Mouse (Mus musculus) liver, adult 2 months (tissue): ENCODE data around the gene Fbln2. TPM values are rescaled to one million over a fixed set of nuclear protein-coding genes. Genes with fewer than 3 reads are reported as not detected.

Source experiments
- DNase-seq: peaks from one replicate; pipeline ENCODE4 v3.0.0-alpha.2; 2011; ENCODE audit warnings: low read depth, low spot score; ENCODE audit errors: extremely low read depth
- H3K27ac ChIP-seq: fragments of 200-500 bp; replicated peaks from 2 replicates; pipeline ENCODE4 v1.5.1; 2012; ENCODE audit warnings: low read depth, mild to moderate bottlenecking, control low read depth, inconsistent platforms, low read length; ENCODE audit not compliant: insufficient read depth
- H3K27me3 ChIP-seq: fragments of 200-500 bp; 2 replicates; pipeline ENCODE4 v1.6.1; 2012; ENCODE audit warnings: mild to moderate bottlenecking, moderate library complexity, low read length, inconsistent platforms; ENCODE audit not compliant: control insufficient read depth, insufficient read depth
- H3K36me3 ChIP-seq: fragments of 200-500 bp; 2 replicates; pipeline ENCODE4 v1.6.1; 2012; ENCODE audit warnings: low read length, inconsistent platforms; ENCODE audit not compliant: control insufficient read depth, insufficient read depth
- H3K4me1 ChIP-seq: fragments of 200-500 bp; 2 replicates; pipeline ENCODE4 v1.6.1; 2011; ENCODE audit warnings: low read length; ENCODE audit not compliant: control insufficient read depth, insufficient read depth
- H3K4me3 ChIP-seq: fragments of 200-500 bp; 2 replicates; pipeline ENCODE4 v1.5.1; 2011; ENCODE audit warnings: low read depth, mild to moderate bottlenecking, control low read depth, low read length, moderate library complexity; ENCODE audit not compliant: insufficient read depth
- H3K79me2 ChIP-seq: fragments of 200-500 bp; 2 replicates; pipeline ENCODE4 v1.6.1; 2012; ENCODE audit warnings: inconsistent platforms, mild to moderate bottlenecking, low read length, moderate library complexity; ENCODE audit not compliant: control insufficient read depth, insufficient read depth
- H3K9ac ChIP-seq: fragments of 200-500 bp; 2 replicates; pipeline ENCODE4 v1.6.1; 2012; ENCODE audit warnings: low read depth, mild to moderate bottlenecking, control low read depth, inconsistent platforms, low read length
- CTCF ChIP-seq: fragments of 200-500 bp; IDR thresholded peaks from 2 replicates; pipeline ENCODE4 v1.5.1; 2011; ENCODE audit warnings: low read depth, low read length, control low read depth
- POLR2A ChIP-seq: fragments of 200-500 bp; IDR thresholded peaks from 2 replicates; pipeline ENCODE4 v1.6.1; 2011; ENCODE audit warnings: low read length, control low read depth; ENCODE audit not compliant: insufficient read depth; ENCODE audit errors: extremely low read depth
- WGBS: fragments of 180-500 bp; shearing (Covaris S2); methylation state at CpG from one replicate; pipeline ENCODE4 v1.1.7; 2018; 5-methylcytosine and 5-hydroxymethylcytosine counted together
- polyA plus RNA-seq: library from polyadenylated mRNA; depleted of rRNA; stranded (reverse); fragments of >200 nt; gene quantifications from 2 replicates; pipeline ENCODE4 v1.2.3, GENCODE M21; 2012
- total RNA-seq: library from RNA; depleted of rRNA; stranded (reverse); fragments of >200 nt; gene quantifications from 2 replicates; pipeline ENCODE4 v1.2.3, GENCODE M21; 2014

Fbln2 gene
- total and polyA plus RNA-seq, 2 experiments = 1.4 to 3.5 TPM

DNA sequence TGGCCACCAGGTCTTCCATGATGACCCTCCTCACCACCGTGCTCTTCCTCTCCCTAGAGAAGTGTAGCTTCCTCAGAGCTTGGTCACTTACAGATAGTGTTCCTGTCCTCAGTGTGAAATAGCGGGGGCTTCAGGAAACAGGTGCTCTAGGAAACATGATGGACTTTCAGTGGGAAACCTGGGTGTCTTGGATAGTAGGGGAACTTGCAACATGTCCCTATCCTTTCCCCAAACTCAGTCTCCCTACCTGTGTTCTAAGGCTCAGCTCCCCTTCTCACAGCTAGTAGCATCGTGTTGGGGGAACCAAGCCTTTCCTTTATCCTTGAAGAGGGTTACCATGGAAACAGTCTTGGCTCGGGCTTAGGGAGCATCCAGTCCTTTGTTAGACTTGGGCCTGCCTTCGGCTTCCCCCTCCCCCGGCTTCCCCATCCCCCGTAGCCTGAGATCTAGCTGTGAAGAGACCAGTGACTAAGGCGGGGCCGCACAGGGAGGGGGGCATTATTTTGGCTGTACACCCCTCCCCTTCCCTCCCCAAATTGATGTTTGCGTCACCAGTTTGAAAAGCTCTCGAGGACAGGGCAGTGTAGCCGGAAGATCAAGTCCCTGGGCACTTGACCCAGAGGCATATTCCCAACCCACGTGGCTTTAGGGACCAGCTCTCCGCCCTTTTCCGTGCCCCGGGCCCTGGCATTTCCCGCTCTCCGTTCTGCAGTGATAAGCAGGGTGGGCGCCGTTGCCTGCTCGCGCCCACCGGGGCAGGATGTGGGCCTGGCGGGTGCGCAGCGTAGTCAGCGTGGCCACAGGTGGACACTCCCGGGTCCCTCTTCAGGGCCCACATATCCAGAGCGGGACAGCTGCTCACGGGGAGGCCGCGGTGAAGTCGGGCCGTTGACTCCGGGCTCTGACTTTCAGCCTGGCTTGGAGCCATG, 72.5 kb downstream of the Fbln2 start:
- H3K4me1 ChIP-seq = peaks cover 6% of the 10 kb centered on the region
- H3K27ac ChIP-seq = no peak overlapping the region
- peak overlapping the region; percentile 43 for H3K9ac ChIP-seq
- no peaks in the 10 kb centered on the region for H3K79me2 ChIP-seq
- DNase-seq = no peak
- no peak overlapping the region for H3K4me3 ChIP-seq
- no peak for TF ChIP-seq POLR2A
- TF ChIP-seq CTCF = no peak
- H3K36me3 ChIP-seq = no peaks in the 10 kb centered on the region
- H3K27me3 ChIP-seq = no peaks in the 10 kb centered on the region; the same call in 1 of the 2 replicates
- WGBS = 16% methylated on average over 35 of the region's 35 CpGs

DNA sequence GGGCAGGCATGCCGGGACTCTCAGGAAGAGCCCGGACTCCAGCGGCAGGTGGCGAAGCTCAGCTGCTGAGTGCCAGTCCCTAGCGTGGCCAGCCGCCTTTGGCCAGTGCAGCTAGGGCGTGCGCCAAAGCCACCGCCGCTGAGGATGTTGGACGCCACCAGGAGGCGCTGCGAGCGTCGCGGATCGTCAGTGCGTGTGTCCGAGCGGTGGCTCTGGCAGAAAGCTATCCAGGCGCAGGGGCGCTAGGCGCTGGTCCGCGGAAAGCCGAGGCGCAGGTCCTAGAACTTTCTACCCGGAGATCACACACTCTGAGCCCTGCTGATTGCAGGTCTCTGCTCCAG, 73.2 kb downstream of the Fbln2 start:
- no peak overlapping the region for H3K27ac ChIP-seq
- H3K4me3 ChIP-seq = no peak overlapping the region
- peak; percentile 79 for DNase-seq
- TF ChIP-seq CTCF (peak; percentile 94), POLR2A (no peak)
- H3K79me2 ChIP-seq = no peaks in the 10 kb centered on the region
- H3K36me3 ChIP-seq = no peaks in the 10 kb centered on the region
- no peaks in the 10 kb centered on the region; the same call in 1 of the 2 replicates for H3K27me3 ChIP-seq
- 2% methylated on average over 28 of the region's 28 CpGs for WGBS
- H3K9ac ChIP-seq = no peak overlapping the region
- H3K4me1 ChIP-seq = peaks cover 6% of the 10 kb centered on the region

DNA sequence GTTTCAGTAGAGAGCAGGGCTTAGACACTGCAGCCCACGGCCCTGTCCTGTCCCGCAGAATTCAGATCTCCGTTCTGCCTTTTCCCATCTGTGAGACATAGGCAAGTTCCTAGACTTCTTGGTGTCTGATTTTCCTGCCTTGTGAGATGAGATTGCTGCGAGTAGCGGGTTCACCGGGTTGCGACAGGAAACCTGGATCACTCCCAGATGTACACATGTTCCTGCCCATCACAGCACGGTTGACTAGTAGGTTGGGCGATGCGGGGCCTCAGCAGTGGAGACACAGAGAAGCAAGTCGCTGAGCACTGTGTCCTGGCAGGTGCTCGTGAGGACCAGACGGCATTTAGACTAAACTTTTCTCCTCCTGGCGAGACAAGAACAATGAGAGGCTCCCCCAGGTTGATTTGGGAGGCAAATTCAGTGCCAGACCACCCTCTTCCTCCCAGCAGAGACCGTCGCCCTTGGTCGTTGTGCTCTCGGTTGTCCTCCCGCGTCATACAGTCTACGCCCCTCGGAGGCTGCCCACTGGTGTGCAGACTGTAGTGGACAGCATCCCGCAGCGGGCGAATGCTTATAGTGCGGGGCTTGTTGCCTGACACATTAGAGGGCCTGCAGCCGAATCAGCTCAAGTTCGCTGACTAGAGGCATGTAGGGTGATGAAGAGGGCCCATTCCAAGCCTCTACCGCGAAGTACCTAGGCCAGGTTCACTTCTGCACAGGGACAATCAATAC, 73.7 kb downstream of the Fbln2 start:
- no peaks in the 10 kb centered on the region for H3K36me3 ChIP-seq
- TF ChIP-seq CTCF (no peak), POLR2A (no peak)
- no peak overlapping the region for H3K4me3 ChIP-seq
- no peak overlapping the region for H3K9ac ChIP-seq
- 35% methylated on average over 30 of the region's 30 CpGs for WGBS
- DNase-seq = peak; percentile 46
- no peak overlapping the region for H3K27ac ChIP-seq
- H3K27me3 ChIP-seq = no peaks in the 10 kb centered on the region; the same call in 1 of the 2 replicates
- peaks cover 8% of the 10 kb centered on the region for H3K4me1 ChIP-seq
- H3K79me2 ChIP-seq = no peaks in the 10 kb centered on the region

DNA sequence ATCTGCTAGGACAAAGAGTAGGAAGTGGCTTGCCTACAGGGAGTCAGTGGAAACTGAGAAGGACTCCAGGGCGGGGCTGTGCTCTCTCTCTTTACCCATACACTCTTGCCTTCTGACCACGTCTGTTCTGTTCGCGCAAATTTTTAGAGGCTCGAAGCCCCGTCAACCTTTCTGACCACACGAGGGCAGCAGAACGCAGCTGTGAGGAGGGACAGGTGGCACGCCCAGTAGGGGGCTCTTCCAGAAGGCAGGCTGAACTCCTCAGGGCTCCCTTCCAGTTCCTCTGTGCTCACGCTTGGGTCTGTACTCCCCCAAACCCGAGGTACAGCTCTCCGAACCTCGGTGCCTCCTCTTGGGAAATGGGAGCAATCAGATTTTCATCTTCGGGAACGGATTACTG, 74.4 kb downstream of the Fbln2 start:
- H3K4me1 ChIP-seq = peaks cover 11% of the 10 kb centered on the region
- DNase-seq = peak; percentile 52
- TF ChIP-seq CTCF = peak; percentile 98
- TF ChIP-seq POLR2A = no peak
- H3K27ac ChIP-seq = no peak overlapping the region
- no peaks in the 10 kb centered on the region for H3K79me2 ChIP-seq
- no peaks in the 10 kb centered on the region; the same call in 1 of the 2 replicates for H3K27me3 ChIP-seq
- no peaks in the 10 kb centered on the region for H3K36me3 ChIP-seq
- 7% methylated on average over 15 of the region's 15 CpGs for WGBS
- no peak overlapping the region for H3K9ac ChIP-seq
- H3K4me3 ChIP-seq = no peak overlapping the region

DNA sequence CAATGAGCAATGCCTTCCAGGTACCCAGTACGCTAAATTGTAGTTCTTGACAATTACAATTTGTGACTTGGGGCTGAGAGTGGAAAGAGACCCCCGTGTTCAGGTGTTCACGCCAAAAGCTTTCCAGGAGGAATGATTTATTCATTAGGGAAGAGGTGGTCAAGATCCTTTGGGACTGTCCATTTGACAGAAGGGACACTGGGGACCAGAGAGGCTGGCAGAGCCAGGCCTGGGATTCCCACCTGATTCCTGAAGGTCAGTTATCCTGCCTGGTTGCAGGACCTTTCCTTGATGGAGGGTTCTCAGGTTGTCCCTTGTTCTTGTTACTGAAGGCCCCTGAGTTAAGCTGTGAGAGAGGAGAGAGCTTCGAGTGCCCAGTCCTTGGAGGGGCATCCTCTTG, 74.9 kb downstream of the Fbln2 start:
- H3K4me3 ChIP-seq = no peak overlapping the region
- H3K27me3 ChIP-seq = no peaks in the 10 kb centered on the region; the same call in 1 of the 2 replicates
- peaks cover 11% of the 10 kb centered on the region for H3K4me1 ChIP-seq
- 68% methylated on average over 4 of the region's 4 CpGs for WGBS
- no peak overlapping the region for H3K27ac ChIP-seq
- no peak overlapping the region for H3K9ac ChIP-seq
- no peaks in the 10 kb centered on the region for H3K36me3 ChIP-seq
- TF ChIP-seq CTCF = no peak
- TF ChIP-seq POLR2A = no peak
- no peaks in the 10 kb centered on the region for H3K79me2 ChIP-seq
- no peak for DNase-seq

DNA sequence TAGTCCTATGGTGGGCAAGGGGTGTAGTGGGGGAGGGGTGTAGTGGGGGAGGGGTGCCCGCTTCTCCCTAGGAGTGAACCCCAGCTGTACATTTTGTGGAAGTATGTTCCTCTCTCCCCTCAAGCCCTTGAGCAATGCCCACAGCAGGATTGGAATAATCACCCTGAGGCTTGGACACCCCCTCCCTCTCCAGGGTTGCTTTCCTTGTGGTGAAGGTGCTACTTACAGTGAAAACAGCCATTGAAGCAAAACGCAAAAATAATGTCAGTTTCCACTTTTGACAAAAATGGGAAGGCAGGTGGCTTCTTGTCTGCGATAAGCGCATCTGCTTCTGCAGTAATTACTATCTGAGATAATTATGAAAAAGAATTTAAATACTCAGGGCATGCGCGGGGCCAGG, 75.4 kb downstream of the Fbln2 start:
- H3K27ac ChIP-seq = no peak overlapping the region
- H3K4me1 ChIP-seq = peaks cover 11% of the 10 kb centered on the region
- H3K79me2 ChIP-seq = no peaks in the 10 kb centered on the region
- TF ChIP-seq CTCF (no peak), POLR2A (no peak)
- no peak overlapping the region for H3K4me3 ChIP-seq
- WGBS = 74% methylated on average over 6 of the region's 6 CpGs
- no peaks in the 10 kb centered on the region for H3K36me3 ChIP-seq
- no peak for DNase-seq
- H3K27me3 ChIP-seq = no peaks in the 10 kb centered on the region; the same call in 1 of the 2 replicates
- H3K9ac ChIP-seq = no peak overlapping the region
